Mouse (Mus musculus): ENCODE results near the gene Nectin4.

The Nectin4 gene

DNA sequence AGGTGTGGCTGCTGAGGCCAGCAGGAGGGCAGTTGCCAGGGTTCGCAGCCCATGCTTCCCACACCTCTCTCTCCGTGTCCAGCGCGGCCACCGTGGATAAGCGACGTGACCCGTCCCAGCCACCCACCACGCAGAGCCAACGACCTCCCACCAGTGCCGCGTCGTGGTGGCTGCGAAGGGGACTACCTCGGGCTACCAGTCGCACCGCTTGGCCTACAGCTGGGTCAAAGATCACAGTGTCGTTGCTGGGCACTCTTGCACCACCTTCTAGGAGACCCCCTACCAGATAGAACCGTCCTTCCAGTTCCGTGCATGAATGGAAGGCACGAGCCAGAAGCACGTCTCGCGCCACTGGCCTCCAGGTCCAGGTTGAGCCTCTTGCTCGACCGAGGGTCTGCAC, 9.6 kb upstream of the Nectin4 start:
- no peak for DNase-seq (ENCODE audit: low spot score)

DNA sequence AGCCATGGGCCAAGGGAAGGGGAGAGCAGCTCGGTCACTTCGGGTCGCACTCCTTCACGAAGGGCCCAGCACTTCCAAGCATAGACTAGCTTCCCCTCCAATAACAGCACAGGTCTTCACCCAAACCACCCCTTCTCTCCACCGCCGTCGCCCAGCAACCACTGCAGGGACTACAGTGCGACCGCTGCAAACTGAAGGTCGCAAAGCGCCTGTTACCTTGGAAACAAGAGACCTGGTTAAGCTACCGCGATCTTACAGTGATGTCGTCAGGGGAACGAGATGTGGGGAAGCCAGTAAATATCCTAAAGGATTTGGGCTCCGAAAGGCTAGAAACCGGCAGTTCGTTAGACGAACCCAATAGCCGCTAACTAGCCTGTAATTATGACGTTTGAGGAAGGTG, 9.2 kb upstream of the Nectin4 start, which contains the start of gene Klhdc9:
Gene Klhdc9 (minus strand): TSS at position 143 of the 400 bp plus-strand sequence.
- DNase-seq (ENCODE audit: low spot score): peak; percentile 87

- peak; percentile 89 for DNase-seq (ENCODE audit: low spot score)
These were observed 8.5 kb upstream of the Nectin4 start for GRCm38 (mm10) chr1:171361106-171362103.

DNA sequence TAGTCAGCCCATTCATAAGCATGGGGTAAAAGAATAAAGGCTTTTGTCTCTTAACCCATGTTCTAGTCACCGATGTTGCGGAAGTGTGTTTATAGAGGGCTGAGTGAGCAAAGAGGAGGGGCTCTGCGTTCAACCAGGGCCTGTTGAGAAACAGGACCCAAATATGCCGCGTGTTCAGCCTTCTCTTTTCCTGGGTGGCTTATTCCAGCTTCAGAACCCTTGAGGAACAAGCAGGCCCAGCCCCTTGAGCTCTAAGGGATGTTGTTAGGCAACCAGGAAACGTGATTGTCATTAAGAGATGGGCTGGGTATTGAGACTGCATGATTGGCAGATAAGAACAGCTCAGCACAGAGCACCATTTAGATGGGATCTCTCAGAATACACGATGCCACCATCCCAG, 4.0 kb upstream of the Nectin4 start:
- DNase-seq (ENCODE audit: low spot score): no peak

GRCm38 (mm10) chr1:171372880-171373279, 3.0 kb downstream of the Nectin4 start:
- DNase-seq (ENCODE audit: low spot score): no peak

GRCm38 (mm10) chr1:171373946-171374345, 4.0 kb downstream of the Nectin4 start:
- no peak for DNase-seq (ENCODE audit: low spot score)

DNA sequence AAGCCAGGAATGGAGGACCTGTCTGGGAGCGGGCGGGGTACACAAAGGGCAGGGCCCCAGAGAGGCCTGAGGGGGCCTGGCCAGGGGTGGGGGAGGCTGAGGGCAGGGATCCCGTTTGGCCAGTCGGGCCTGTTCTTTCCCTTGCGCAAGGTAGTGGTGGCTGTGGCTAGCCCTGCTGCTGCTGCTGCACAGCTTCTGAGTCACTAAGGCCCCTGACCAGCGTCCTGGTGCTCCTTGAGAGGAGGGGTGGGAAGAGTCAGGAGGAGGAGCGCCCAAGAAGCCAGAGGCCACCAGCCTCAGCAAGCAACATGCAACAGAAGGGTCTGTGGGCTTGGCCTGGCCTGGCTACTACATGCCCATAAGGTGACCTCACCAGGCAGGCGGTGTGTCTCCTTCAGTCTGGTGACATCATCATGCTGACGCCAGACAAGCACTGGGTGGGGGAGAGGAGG, 5.8 kb downstream of the Nectin4 start:
- no peak for DNase-seq (ENCODE audit: low spot score)

GRCm38 (mm10) chr1:171378298-171378697, 8.4 kb downstream of the Nectin4 start:
- no peak for DNase-seq (ENCODE audit: low spot score)

DNA sequence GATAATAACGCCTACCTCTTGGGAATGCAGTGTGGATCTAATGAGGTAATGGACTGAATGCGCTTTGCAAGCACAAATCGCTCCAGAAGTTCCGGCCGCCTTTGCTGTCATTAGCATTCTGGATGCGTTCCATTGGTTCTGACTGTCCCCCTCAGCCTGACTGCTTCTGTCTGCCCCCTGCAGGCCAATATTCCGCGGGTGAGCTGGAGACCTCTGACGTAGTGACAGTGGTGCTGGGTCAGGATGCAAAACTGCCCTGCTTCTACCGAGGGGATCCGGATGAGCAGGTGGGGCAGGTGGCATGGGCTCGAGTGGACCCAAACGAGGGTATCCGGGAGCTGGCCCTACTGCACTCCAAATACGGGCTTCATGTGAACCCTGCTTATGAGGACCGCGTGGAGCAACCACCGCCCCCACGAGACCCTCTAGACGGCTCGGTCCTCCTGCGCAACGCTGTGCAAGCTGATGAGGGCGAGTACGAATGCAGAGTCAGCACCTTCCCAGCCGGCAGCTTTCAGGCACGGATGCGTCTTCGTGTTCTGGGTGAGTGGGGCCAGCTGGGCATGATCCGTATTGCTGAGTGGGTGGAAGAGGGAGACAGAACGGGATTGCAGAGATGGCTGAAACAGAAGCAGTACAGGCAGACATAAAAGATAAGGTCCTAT, 10.2 kb downstream of the Nectin4 start:
- peak; percentile 34 for DNase-seq (ENCODE audit: low spot score)

- DNase-seq (ENCODE audit: low spot score): no peak
These were observed 12.3 kb downstream of the Nectin4 start for GRCm38 (mm10) chr1:171382096-171382620.

DNA sequence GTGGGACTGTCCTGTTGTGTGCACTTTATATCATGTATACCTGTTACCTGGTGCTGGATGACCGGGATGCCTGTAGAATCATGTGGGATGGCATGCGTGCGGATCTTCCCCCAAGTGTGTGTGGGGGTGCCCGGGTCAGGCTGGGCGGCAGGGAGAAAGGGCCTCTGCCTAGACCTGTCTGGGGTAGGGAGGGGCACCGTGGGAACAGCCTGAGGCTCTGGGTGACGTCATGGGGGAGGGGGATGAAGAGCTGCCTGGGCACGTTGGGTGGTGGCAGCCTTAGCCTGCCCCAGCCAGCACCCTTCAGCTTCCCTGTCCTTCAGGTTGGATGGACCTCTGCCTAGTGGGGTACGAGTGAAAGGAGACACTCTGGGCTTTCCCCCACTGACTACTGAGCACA, 14.5 kb downstream of the Nectin4 start:
- DNase-seq (ENCODE audit: low spot score): no peak

DNA sequence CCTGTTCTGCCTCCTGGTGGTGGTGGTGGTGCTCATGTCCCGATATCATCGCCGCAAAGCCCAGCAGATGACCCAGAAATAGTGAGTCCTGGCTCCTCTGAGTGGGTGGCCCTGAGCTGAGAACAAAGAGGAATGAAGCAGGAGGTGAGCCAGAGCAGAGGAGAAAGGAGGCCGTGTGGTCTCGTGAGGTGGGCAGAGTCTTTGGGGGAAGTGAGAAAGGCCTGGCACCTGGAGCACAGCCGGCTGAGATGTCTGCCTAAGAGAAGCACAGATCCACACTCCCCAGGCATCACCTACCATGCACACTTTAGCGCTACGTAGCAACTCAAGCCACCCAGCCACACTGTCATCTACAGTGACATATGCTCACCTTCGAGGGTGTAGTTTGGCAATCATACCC, 15.3 kb downstream of the Nectin4 start:
- no peak for DNase-seq (ENCODE audit: low spot score)

- no peak for DNase-seq (ENCODE audit: low spot score)
These were observed 17.2 kb downstream of the Nectin4 start for GRCm38 (mm10) chr1:171387099-171387498.

- DNase-seq (ENCODE audit: low spot score): peak; percentile 15
These were observed 18.6 kb downstream of the Nectin4 start, which contains the start of gene Arhgap30 for GRCm38 (mm10) chr1:171388376-171389102. Arhgap30 (plus strand) TSS chr1:171388954.

GRCm38 (mm10) chr1:171390101-171390500, 20.2 kb downstream of the Nectin4 start:
- DNase-seq (ENCODE audit: low spot score): no peak

- DNase-seq (ENCODE audit: low spot score): no peak
These were observed 31.9 kb downstream of the Nectin4 start for GRCm38 (mm10) chr1:171401821-171402220.

- no peak for DNase-seq (ENCODE audit: low spot score)
These were observed 33.1 kb downstream of the Nectin4 start for GRCm38 (mm10) chr1:171402991-171403390.

DNA sequence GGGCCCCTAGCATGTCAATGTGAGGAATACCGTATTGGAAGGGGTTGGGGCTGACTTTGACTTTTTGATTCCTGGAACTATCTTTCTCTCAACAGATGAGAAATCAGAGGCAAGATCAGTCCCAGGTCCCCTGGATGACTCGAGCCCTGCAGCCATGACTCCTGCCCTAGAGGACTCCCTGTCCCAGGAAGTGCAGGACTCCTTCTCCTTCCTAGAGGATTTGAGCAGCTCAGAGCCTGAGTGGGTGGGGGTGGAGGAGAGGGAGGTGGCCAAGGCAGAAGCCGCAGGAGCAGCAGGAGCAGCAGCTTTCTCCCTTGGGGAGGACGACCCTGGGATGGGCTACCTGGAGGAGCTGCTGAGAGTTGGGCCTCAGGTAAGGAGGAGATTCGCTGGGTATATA, 37.4 kb downstream of the Nectin4 start:
- no peak for DNase-seq (ENCODE audit: low spot score)

DNA sequence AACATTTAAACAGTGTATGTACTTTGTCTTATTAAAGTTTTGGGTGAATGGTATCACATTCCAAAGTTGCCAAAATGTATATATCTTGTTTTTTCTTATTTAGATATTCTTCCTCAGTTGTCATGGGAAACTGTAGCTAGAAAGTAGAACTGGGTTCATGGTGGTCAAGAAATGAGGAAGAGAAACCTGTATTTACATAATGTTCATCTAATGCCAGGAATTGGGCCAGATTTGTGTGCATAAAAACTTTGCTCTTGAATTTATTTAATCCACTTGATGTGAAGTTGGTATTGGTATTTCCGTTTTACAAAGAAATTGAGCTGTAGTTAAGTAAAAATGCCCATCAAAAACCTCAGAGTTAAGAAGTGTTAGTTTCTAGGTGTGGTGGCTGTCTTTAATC, 40.3 kb downstream of the Nectin4 start:
- no peak for DNase-seq (ENCODE audit: low spot score)

GRCm38 (mm10) chr1:171410947-171411484, 41.1 kb downstream of the Nectin4 start, which contains the start of gene Usf1:
Usf1 (plus strand) TSS chr1:171411313.
- DNase-seq (ENCODE audit: low spot score): peak; percentile 88

- no peak for DNase-seq (ENCODE audit: low spot score)
These were observed 41.6 kb downstream of the Nectin4 start for GRCm38 (mm10) chr1:171411492-171411941.

All from c-Kit-positive CD71-positive TER-119-positive erythroid progenitor cells, embryonic 14.5 days (primary cell).